Mouse (Mus musculus): ENCODE results near the gene Tbc1d10a.

DNA sequence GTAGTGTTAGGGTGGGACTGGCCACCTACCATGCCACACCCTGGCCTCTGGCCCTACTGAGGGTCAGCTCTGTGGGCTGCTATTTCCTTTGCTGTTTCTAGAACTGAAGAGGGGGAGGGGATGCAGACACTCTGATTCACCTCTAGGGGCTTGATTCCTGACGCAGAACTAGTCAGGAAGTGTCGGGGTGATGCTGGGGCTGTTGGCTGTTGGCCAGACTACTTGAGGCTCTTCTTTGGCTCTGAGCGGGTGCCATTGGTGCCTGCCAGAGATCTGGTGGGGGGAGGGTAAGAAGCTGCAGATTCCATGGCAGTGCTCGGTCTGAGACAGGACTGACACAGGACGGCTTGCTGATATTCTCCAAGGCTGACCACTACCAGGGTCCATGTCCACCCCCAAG, 75.4 kb downstream of the Tbc1d10a start:
- TF ChIP-seq POLR2A (IDR thresholded peaks at IDR 0.05; ENCODE audit: extremely low read depth, insufficient read depth, low read length) (no peak), CTCF (IDR thresholded peaks at IDR 0.05; ENCODE audit: low read depth, low read length) (no peak)

Measured in liver, adult 2 months (tissue).